Mouse (Mus musculus): ENCODE measurements around the gene Gabbr2.

Gene Gabbr2

DNA sequence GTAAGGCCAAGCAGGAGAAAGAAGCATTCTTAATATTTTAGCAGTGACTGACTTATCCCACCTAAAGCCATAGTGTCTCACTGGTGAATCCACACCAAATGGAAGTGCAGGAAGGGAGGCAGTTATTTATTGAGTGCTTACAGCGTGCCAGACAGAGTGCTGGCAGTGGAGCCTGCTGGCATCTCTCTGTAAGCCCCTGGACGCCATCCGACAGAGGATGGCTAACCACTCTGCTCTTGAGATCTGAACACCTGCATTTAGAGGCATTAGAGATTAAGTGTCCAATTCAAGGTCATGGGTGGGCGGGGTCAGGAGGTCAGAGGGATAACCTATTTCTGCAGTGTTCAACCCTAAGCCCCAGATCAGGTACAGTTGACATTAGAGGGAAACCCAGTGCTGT lies 2.8 kb downstream of the Gabbr2 start:
- DNase-seq (ENCODE audit: low read depth, low spot score) = no peak

DNA sequence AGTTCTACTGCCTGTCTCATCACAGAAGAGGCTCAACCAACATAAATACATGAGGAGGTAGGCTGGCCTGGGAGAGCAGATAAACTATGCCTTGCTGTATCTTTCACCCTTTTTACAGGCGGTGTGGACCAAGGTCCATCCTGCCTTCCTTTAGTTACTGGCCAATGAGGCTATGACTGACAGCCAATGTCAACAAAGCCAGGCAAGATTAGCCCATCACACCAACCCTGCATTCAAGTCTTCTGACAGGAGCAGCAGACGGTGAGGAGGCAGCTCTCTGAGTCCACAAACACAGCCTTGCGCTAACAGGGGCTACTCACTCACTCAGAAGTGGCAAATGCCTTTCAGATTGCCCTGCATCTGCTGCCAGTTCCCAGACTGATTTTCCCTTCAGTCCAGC lies 3.4 kb downstream of the Gabbr2 start:
- no peak for DNase-seq (ENCODE audit: low read depth, low spot score)

DNA sequence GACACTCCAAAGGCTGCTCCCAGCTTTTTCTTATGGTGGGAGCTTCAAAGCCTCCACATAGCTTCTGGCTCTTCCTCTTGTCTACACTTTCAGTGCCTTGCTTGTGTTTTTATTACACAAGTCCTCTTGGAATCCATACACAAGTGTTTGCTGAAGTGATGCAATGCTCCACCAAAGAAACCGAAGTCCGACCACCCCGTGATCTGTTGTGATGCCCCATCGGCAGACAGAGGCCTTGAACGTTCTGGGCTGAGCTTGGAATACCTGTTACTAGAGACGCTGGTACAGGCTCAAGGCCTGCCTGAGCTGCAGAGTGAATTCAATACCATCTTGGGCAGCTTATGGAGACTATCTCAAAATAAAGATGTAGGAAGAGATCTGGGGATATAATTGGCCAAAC lies 3.9 kb downstream of the Gabbr2 start:
- DNase-seq (ENCODE audit: low read depth, low spot score) = no peak

DNA sequence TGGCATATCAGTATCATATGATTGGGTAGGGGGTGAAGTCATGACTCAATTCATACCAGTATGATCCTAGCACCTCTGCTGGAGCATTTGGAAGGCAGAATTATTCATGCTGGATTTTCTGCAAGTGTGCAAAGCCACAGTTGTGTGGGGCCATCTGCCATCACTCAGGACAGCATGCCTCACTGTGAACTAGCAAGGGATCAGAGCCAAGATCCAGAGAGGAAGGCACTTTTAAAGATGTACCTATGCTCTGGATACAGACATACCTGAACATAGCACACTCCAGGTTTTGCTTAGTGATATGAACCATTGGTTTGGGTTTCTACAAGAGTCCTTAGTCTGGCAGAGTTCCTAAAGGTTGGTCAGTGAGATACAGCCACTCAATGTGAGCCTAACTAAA lies 5.6 kb downstream of the Gabbr2 start:
- DNase-seq (ENCODE audit: low read depth, low spot score) = no peak

DNA sequence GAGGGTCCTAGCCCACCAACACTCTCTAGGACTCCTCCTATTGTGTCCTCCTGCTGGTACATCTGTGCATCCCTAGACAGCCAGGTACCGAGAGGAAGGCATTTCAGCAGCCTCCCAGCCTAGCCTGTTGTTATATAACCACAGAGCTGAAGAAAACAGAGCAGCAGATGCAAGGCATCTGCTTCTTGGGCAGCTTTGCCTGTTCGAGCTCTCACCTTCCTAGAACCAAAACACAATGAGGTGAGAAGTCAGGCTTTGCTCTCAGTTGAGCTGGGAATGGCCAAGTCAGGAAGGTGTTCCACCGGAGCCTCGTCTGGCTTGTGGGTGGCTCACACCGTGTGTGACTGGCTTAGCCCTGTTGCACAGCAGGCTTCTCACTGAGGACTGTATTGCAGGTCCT lies 8.8 kb downstream of the Gabbr2 start:
- DNase-seq (ENCODE audit: low read depth, low spot score) = no peak

DNA sequence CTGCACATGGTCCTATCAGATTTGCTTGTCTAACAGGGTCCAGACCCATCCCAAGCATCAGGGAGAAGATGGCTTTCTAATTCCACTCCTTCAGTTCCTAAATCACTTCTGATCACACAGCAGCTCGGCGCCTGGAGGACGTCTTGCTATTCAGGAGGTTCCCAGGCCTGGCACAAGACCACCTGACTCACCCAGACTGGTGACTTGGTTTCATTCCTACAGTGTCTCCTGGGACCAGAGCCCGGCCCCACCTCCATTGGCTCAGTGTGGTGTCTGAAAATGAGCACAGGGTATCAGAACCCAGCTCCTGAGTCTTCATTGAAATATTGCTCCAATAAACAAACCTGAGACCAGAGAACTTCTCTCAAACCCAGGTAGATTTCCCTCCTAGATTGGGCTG lies 9.6 kb downstream of the Gabbr2 start:
- no peak for DNase-seq (ENCODE audit: low read depth, low spot score)

DNA sequence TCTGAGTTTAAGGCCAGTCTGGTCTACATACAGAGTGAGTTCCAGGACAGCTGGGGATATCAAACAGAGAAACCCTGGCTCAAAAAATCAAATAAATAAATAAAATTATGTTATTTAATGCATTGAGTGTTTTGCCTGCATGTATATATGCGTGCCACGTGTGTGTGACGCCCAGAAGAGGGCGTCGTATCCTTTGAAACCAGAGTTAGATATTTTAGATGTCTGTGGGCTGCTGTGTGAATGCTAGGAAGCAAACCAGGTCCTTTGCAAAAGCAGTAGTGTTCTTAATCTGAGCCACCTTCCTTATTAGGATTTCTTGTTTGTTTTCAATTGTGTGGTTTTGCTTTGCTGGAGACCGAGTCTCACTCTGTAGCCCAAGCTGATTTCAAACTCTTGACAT lies 13.3 kb downstream of the Gabbr2 start:
- DNase-seq (ENCODE audit: low read depth, low spot score) = no peak

DNA sequence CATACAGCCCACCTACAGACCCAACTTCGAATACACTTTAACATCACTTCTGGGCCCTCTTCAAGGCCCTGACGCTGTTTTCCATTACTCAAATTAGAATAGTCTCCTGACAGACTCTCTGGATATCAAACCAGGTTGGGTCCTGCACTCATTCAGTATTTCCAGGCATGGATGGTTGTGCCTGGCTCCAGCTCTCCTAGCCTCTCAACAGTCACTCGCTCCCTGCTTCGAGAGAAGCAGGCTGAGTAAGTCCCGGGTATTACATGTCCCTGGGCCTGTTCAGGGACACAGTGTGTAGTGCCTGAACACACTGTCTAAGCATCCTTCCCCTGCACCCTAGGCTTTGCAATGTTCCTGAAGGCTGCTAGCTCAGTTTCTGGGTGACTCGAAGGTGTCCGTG lies 14.5 kb downstream of the Gabbr2 start:
- DNase-seq (ENCODE audit: low read depth, low spot score) = no peak

DNA sequence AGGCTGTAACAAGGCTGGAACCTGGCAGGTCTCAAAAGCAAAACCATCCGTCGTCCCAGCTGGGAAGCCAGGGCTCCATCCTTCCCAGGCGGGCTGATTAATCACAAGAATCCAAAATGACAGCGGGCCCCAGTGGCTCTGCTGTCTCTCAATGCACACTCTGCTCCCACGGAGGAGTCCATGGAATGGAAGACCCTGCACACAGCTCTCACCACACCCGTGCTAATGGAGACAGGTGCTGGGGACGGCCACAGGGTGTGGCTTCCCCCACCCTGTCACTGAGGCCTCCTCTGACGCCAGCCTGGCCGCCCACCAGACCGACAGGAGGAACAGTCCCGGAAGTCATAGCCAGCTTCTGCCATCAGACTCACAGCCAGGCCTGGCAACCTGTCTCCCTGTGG lies 15.0 kb downstream of the Gabbr2 start:
- DNase-seq (ENCODE audit: low read depth, low spot score) = no peak

DNA sequence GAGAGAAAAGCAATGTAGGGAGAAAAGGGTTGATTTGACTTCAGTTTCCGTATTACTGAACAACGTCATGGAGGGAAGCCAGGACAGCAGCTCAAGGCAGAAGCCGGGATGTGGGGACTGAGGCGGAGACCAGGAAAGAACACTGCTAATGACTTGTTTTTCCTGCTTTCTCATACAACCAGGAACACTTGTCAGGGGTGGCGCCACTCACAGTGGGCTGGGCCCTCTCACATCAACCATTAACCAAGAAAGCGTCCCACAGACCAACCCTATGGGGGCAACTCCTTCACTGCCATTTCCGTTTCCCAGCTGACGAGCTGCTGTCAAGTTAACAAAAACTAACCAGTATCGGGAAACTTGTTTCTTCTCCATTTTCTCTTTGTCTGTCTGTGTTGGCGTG lies 18.4 kb downstream of the Gabbr2 start:
- DNase-seq (ENCODE audit: low read depth, low spot score) = no peak

DNA sequence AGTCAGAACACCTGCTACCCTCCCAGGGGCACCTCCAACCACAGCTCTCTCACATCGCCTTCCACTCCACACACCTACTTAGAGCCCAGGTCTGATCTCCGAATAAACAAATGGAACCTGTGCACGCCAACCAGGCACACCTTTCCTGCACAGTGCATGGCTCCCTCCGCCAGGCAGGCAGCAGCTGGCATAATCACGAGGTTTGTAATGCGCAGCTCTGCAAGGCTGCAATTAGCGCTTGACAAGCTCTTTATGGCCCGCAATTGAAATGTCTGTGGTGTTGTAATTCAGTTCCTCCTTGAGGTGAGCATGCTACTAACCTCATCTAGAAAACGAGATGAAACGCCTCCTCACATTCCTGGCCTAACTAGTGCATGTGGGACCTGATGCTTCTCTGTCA lies 23.7 kb downstream of the Gabbr2 start:
- no peak for DNase-seq (ENCODE audit: low read depth, low spot score)

DNA sequence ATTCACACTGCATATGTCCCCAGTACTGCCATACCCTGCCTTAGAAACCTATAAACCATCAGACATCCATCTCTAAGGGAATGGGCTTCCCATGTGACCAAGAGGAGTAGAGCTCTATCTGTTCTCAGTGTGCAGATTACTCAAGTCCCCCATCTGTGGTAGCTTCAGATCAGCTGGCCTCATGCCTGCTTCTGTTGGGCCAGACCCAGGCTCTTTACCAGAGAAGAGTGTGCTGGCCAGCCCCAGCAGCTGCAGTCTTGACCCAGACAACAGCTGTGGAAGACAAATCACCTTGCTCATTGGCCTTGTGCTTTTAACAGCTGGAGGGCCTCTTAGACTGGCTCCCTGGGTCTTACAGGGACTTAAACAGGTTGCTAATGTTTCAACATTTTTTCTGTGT lies 25.1 kb downstream of the Gabbr2 start:
- no peak for DNase-seq (ENCODE audit: low read depth, low spot score)

DNA sequence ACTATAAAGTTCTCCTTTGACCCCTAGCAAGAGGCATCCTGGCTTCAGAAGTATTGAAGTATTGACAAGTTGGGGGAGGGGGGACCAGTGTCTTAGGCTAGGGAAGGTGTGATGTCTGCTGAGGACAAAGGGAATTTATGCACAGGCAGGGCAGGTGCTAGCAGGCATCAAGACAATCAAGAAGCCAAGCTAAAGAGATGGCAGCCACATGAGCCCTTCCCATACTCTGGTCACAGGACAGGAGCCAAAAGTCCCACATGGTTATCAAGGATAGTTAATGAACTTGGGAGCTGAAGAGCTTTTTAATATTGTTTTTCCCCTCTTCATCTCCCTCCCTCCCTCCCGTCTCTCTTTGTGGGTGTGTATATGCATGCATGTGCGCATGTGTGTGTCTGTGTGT lies 30.3 kb downstream of the Gabbr2 start:
- no peak for DNase-seq (ENCODE audit: low read depth, low spot score)

DNA sequence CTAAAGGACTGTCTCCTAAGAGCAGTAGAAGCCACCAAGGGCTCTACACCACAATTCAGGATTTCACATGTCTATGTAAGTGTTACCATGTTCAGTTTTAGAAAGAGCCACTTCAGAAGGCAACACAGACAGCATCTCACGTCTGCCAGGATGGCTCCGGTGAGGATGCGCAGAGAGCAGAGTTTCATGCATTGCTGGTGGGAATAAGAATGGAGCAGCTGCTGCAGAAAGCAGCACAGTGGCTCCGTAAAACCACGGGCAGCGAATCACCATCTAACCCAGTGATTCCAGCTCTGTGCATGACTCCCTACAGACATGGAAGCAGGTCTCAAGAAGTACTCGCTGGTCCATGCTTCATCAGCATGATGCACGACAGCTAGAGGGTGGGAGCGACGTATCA lies 31.5 kb downstream of the Gabbr2 start:
- no peak for DNase-seq (ENCODE audit: low read depth, low spot score)

DNA sequence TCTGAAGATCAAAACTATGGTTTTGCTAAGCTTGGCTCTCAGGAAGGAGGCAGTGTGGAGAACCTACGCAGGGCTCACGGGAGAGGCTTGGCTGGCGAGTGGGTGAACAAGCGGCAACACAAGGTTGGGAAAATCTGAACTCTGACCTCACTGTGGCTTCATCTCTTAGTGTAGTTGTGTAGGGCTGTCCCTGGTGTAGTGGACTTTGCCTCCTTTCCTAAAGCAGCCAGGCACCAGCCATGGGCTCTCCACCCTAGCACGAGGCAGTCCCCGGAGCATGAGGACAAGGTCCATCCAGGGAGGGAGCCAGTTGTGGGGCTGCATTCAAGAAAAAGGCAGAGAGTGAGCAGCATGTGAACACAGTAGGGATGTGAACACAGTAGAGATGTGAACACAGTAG lies 31.9 kb downstream of the Gabbr2 start:
- DNase-seq (ENCODE audit: low read depth, low spot score) = no peak

DNA sequence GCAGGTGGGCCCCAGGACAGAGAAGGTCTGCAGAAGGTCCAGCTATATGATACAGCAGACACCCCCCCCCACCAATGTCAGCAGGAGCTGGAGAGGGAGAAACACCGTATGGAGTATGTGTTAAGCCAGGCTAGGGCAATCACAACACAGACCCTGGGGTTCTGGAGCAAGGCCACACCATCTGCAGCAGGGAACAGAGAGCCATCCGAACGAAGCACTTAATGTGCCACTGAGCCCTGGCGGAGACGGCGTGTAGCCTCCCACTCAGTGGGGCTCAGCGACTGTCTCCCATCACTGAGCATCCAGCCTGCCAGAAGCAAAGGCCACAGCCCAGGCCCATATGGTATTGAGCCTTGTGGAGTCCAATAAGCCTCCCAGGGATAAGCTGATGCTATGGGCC lies 33.7 kb downstream of the Gabbr2 start:
- DNase-seq (ENCODE audit: low read depth, low spot score) = no peak

DNA sequence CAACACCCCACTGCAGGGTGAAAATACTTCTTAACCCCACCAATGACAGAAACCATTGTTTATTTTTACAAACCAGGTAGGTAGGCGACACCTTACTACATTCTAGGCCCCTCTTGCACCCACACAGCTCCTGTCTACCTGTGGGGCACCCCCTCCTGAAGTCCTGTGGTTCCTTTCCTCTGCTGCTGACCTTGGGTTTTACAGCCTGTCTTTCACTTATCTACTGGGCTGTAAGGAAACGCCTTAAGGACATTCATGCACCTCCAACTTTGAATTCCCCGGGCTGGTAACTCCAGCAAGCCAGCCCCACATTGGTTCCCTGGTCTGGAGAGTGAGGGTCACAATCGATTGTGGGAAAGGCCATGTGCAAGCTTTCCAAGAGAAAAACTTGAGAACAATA lies 34.7 kb downstream of the Gabbr2 start:
- no peak for DNase-seq (ENCODE audit: low read depth, low spot score)

DNA sequence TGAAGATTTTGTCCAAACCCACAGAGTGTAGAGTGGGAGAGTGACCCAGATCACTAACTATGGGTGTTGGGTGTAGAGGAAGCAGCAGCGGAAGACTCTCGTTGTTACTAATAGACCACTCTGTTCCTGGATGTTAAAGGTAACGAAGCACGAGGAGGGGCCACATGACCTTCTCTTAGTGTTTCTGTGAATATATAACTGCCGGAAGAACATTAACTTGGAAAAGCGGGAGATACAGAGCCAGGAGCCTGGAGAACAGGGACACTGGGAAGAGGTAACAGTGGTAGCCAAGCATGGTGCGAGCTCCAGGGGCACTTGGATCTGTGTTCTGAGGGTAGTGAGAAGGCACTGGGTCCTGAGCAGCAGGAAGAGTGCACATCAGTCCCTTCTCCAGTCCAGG lies 38.7 kb downstream of the Gabbr2 start:
- DNase-seq (ENCODE audit: low read depth, low spot score) = no peak

DNA sequence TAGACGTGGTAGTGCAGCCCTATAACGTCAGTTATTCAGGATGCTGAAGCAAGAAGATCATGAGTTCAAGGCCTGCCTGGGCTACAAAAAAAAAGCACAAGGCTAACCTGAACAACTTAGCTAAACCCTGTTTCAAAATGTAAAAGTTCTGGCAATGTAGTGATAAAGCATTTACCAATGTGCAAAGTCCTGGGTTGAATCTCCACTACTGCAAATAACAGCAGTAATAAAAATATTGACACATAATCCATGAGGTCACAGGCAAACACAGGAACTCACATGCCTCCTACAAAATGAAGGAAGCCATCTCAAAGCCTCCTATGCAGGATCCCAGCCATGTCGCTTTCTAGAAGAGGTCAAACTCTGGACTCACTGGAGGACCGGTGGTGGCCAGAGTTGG lies 39.1 kb downstream of the Gabbr2 start:
- DNase-seq (ENCODE audit: low read depth, low spot score) = no peak

DNA sequence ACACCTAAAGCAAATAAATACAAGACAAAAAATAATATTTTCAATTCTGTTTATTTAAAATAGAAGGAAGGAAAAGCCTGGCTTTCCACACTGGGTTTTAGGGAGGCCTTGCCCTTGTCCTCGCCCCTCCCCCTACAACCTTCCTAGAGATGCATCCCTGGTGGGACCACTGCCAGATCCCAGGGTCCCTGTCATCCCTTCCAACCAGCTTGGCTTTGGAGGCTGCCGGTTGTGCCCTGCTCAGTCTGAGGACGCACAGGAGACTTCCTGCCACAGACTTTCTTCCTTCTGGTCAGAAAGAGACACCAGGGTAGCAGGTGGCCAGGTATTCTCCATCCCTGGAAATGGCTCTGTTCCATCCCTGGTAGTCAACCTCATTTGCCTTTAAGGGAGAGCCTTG lies 57.4 kb downstream of the Gabbr2 start:
- DNase-seq (ENCODE audit: low read depth, low spot score) = no peak

DNA sequence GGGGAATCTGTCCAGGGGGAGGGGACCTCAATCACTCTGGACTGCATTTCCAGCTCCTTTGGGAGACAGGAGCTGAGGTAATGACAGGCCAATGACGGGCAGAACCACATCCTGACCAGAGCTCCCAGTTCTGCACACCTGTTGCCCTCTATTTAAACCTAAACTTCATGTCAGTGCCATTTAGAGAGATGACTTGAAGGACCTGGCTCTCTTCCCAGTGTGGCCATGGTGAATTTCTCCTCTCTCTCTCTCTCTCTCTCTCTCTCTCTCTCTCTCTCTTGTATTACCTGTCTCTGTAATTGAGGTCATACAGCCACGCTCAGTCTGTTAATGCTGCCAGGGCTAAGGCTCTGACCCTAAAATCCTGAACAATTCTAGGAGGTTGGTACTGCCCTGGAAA lies 58.1 kb downstream of the Gabbr2 start:
- DNase-seq (ENCODE audit: low read depth, low spot score) = no peak

DNA sequence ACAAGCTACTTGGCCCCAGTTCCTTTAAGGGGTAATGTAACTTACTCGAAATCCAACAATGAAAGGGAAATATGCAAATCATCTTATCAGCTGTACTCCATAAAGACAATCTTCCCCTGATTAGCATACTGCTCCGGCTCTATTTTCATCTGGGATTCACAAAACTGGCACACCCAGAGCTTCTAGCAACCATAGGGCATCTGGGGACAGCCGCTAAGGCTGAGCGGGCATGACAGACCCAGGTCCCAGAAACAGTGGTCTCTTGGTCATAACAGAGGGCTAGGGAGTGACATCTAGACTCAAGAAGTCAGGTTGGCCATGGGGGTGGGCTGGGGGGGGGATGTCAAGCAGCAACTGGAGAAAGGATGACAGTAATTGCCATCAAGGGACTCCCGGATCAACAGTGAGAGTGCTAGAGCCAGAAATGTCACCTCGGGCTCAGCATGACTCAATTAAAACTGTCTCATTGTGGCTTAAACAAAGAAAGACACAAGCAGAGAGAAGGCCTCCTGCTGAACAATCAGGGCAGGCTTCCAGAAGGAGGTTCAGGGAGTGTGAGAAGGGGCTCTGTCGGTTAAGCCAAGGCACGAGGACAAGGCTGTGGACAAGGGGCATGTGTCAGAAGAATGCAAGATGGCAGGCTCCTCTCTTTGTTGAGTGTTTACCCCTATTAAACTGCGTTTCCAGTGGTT lies 59.8 kb downstream of the Gabbr2 start:
- DNase-seq (ENCODE audit: low read depth, low spot score) = no peak

DNA sequence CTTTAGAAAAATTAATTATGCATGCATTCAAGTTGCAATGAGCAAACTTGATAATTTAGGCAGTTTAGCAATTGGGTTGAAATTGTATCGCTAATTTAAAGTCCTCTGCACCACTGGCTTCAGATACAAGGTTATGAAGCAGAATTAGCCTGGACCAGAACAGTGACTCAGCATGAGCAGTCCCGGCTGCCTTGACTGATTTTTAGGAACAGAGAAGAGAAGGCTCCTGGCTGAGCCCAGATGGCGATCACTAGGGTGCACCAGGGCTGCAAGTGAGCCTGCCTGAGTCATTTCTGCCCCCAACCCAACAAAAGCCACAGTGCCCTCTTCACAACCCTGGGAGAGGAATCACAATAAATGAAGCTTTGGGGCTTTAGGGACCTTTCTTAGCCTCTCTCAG lies 63.6 kb downstream of the Gabbr2 start:
- no peak for DNase-seq (ENCODE audit: low read depth, low spot score)

DNA sequence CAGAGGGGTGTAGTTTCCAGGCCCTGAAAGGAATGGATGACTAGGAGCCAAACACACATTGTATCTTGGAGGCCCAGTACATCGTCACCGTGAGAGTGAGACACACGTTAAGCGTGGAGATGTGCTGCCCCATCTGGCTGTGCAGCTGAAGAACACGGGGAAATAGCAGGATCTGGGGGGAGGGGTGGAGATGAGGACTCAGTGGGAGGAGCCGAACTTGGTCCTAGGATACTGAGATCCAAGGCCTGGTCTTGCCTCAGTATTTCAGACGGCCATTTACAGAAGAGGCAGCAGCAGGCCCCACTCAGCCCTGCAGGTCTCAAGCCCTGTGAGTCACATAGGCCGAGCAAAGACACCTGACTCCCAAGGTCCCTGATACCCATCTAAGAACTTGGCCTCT lies 72.5 kb downstream of the Gabbr2 start:
- DNase-seq (ENCODE audit: low read depth, low spot score) = no peak

All from retina, postnatal 7 days (tissue).